Comparison of ENCODE assay signal across 21 mouse cellular contexts in the genomic region with DNA sequence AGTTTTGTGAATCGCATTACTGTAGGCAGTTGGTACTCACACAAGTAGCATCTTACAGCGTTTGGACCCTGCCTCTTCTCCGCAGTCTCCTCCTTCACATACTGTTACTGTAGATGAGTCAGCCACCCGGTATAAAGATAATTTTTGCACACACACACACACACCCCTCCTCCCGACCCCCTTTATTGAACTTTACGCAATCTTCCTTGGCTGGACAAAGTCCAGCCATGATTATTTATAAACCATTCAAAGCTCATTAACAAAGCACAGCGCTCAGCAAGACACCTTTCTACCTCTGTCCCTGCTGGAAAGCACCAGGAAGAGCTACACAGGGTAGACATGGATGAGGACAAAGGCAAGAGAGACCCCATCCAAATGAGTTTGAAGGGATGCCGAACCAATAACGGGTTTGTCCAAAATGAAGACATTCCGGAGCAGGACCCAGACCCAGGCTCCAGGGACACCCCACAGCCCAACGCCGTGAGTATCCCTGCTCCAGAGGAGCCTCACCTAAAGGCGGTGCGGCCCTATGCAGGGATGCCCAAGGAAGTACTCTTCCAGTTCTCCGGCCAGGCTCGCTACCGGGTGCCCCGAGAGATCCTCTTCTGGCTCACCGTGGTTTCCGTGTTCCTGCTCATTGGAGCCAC. TPM values are rescaled to one million over a fixed set of nuclear protein-coding genes. Genes with fewer than 3 reads are reported as not detected.
DNase-seq lines count a peak whose midpoint lies in the region; ATAC-seq and TF ChIP-seq lines count a peak whose summit lies in the region.
"Had no signal": no experiment of that assay in that cellular context is flagged by ENCODE, and none has a peak within 500 bp of the region (broad histone marks: within the 10 kb centered on the region; RNA-seq: fewer than 3 reads in every experiment).

TSS of gene Slc3a1 (plus strand) at position 284 of the 647 bp plus-strand sequence.

- no peaks in the 10 kb centered on the region for H3K36me3 ChIP-seq in intestine, embryonic 16.5 days (ENCODE audit: control insufficient read depth, insufficient read depth, low read length)
- no peaks in the 10 kb centered on the region for H3K36me3 ChIP-seq in kidney, postnatal 0 days (ENCODE audit: insufficient read depth, low read length)
- H3K36me3 ChIP-seq in myocyte (ENCODE audit: control insufficient read depth, insufficient read depth): no peaks in the 10 kb centered on the region
- H3K36me3 ChIP-seq: limb, embryonic 13.5 days; midbrain, embryonic 15.5 days had no signal

- no peaks in the 10 kb centered on the region for H3K27me3 ChIP-seq in intestine, embryonic 16.5 days (replicated peaks; ENCODE audit: control insufficient read depth, insufficient read depth, low read length)
- H3K27me3 ChIP-seq in kidney, postnatal 0 days (ENCODE audit: insufficient read depth, low read length): no peaks in the 10 kb centered on the region
- no peaks in the 10 kb centered on the region for H3K27me3 ChIP-seq in myocyte (ENCODE audit: control insufficient read depth, insufficient read depth, insufficient read length)
- H3K27me3 ChIP-seq: limb, embryonic 13.5 days; midbrain, embryonic 15.5 days had no signal

- peaks cover 12% of the 10 kb centered on the region; the same call in 1 of the 2 replicates for H3K4me1 ChIP-seq in intestine, embryonic 16.5 days (ENCODE audit: control insufficient read depth, insufficient read depth, low read length)
- H3K4me1 ChIP-seq in kidney, postnatal 0 days (replicated peaks; ENCODE audit: insufficient read depth, low read length): peaks cover 4% of the 10 kb centered on the region; the same call in 1 of the 2 replicates
- H3K4me1 ChIP-seq: limb, embryonic 13.5 days; midbrain, embryonic 15.5 days had no signal

- no peak within 1 kb of the TSS for H3ac ChIP-seq in myocyte (ENCODE audit: control insufficient read depth, insufficient read length)

- no peak for TF ChIP-seq POLR2A in myocyte (IDR thresholded peaks at IDR 0.05; ENCODE audit: insufficient read length, low read depth)

- DNase-seq in kidney, adult 11 months: peak; percentile 60
- no peak for DNase-seq in kidney, postnatal 4 days
- DNase-seq in kidney, postnatal 0 days (ENCODE audit: low spot score): no peak
- DNase-seq in left cerebral cortex, postnatal 10 days (ENCODE audit: extremely low spot score in 1 of 2, low spot score in 2 of 2): no peak
- DNase-seq in frontal cortex, postnatal 25 days (ENCODE audit: low spot score in 2 of 2): no peak
- no peak for DNase-seq in spleen, postnatal 10 days (ENCODE audit: low spot score in 2 of 2)
- DNase-seq: adrenal gland, postnatal 25 days; cerebellum, adult 11 months; cerebellum, postnatal 36 days; heart, adult 2 months; lung, adult 2 months; right cerebral cortex, postnatal 25 days; thymus, postnatal 25 days had no signal

- H3K4me3 ChIP-seq in intestine, embryonic 16.5 days (ENCODE audit: low read length): peak within 1 kb of the TSS; percentile 35
- H3K4me3 ChIP-seq in kidney, postnatal 0 days (replicated peaks; ENCODE audit: low read depth, low read length): no peak within 1 kb of the TSS
- no peak within 1 kb of the TSS for H3K4me3 ChIP-seq in myocyte
- H3K4me3 ChIP-seq: heart, adult 2 months; left cerebral cortex, adult 2 months; limb, embryonic 13.5 days; megakaryocyte, embryonic 14.5 days; midbrain, embryonic 15.5 days had no signal

- H3K9ac ChIP-seq in intestine, embryonic 16.5 days (ENCODE audit: low read depth, low read length): peak within 1 kb of the TSS; percentile 58
- H3K9ac ChIP-seq in kidney, postnatal 0 days (ENCODE audit: low read depth, low read length): peak within 1 kb of the TSS; percentile 13; the same call in 1 of the 2 replicates
- H3K9ac ChIP-seq: limb, embryonic 13.5 days; midbrain, embryonic 15.5 days had no signal

- intact Hi-C loops in left cerebral cortex, postnatal 10 days (cut with DNase I): no loop called here

- H3K9me3 ChIP-seq in intestine, embryonic 16.5 days (ENCODE audit: control insufficient read depth, low read length): no peaks in the 10 kb centered on the region
- H3K9me3 ChIP-seq in kidney, postnatal 0 days (replicated peaks; ENCODE audit: low read length): no peaks in the 10 kb centered on the region
- H3K9me3 ChIP-seq: G1E; limb, embryonic 13.5 days; megakaryocyte, embryonic 14.5 days; midbrain, embryonic 15.5 days had no signal

- ATAC-seq in intestine, embryonic 16.5 days: peak; percentile 78
- ATAC-seq in kidney, postnatal 0 days (replicated peaks; ENCODE audit: low FRiP score, low read depth): peak; percentile 33; the same call in 1 of the 2 replicates
- ATAC-seq: midbrain, embryonic 15.5 days had no signal

- H3K27ac ChIP-seq in intestine, embryonic 16.5 days (ENCODE audit: low read length): peak within 1 kb of the TSS; percentile 78
- peak within 1 kb of the TSS; percentile 44 for H3K27ac ChIP-seq in kidney, postnatal 0 days
- H3K27ac ChIP-seq: heart, adult 2 months; left cerebral cortex, adult 2 months; limb, embryonic 13.5 days; midbrain, embryonic 15.5 days had no signal

- no peaks in the 10 kb centered on the region for H3K79me2 ChIP-seq in myocyte (ENCODE audit: control insufficient read depth, insufficient read depth)

- peak within 1 kb of the TSS; percentile 32 for H3K4me2 ChIP-seq in intestine, embryonic 16.5 days (ENCODE audit: low read depth, low read length)
- peak within 1 kb of the TSS; percentile 4; the same call in 1 of the 2 replicates for H3K4me2 ChIP-seq in kidney, postnatal 0 days (ENCODE audit: low read length)
- H3K4me2 ChIP-seq in myocyte (ENCODE audit: low read depth): no peak within 1 kb of the TSS
- H3K4me2 ChIP-seq: limb, embryonic 13.5 days; midbrain, embryonic 15.5 days had no signal

- TF ChIP-seq CTCF in kidney, postnatal 0 days (IDR thresholded peaks at IDR 0.05; ENCODE audit: low read depth): no peak

- WGBS in intestine, embryonic 16.5 days: 79% methylated on average over 20 of the region's 20 CpGs
- WGBS in kidney, postnatal 0 days: 88% methylated on average over 20 of the region's 20 CpGs

TF ChIP-seq in myocyte, 11 proteins besides CTCF, POLR2A, EP300 and RAD21:
- TF ChIP-seq REST (IDR thresholded peaks at IDR 0.05; ENCODE audit: insufficient read depth, insufficient read length) (no peak), POLR2AphosphoS2 (IDR thresholded peaks at IDR 0.05; ENCODE audit: insufficient read length, low read depth) (peak; percentile 39)

RNA-seq across cellular contexts. Expression of gene Slc3a1, which starts in this region (rescaled TPM):
- polyA plus RNA-seq in intestine, embryonic 16.5 days (2015; fragmentation: Nextera tagmentation; extraction: Ambion mirVana): 72.2 and 109 TPM in 2 replicates
- polyA plus RNA-seq in kidney, postnatal 0 days (2015; fragmentation: Nextera tagmentation; extraction: Ambion mirVana): 76.9 and 88.8 TPM in 2 replicates
- polyA plus RNA-seq in myocyte (2012; fragmentation: generic; extraction: Trizol): 0.02 TPM
- under 1 TPM in 1 of 2 experiments, not detected in 1; 0.24 TPM for total RNA-seq in left cerebral cortex, postnatal 10 days (2021)
- total RNA-seq: gastrocnemius, adult 8-10 months had no signal
- polyA plus RNA-seq: G1E had no signal

Comparison
In these comparisons a context has a peak if more than half of its experiments do, and no peak if none do; other contexts are left out.
1. RNA of gene Slc3a1 (polyA plus RNA-seq): 76.9 to 88.8 TPM in kidney, postnatal 0 days and 72.2 to 109 TPM in intestine, embryonic 16.5 days; 0.02 TPM in myocyte (single experiment); every median in the first group is over 10 times any median in the second.